Mouse (Mus musculus) erythroblast, embryonic 14.5 days (primary cell): ENCODE results near the gene Foxn3. TPM values are rescaled to one million over a fixed set of nuclear protein-coding genes. Genes with fewer than 3 reads are reported as not detected.

Source experiments
- H3K27me3 ChIP-seq: 2 replicates; pipeline ENCODE4 v1.6.1; 2012; ENCODE audit warnings: inconsistent platforms; ENCODE audit not compliant: control insufficient read depth
- H3K36me3 ChIP-seq: 2 replicates; pipeline ENCODE4 v1.6.1; 2012; ENCODE audit warnings: mild to moderate bottlenecking, inconsistent platforms; ENCODE audit not compliant: control insufficient read depth
- H3K4me1 ChIP-seq: 2 replicates; pipeline ENCODE4 v1.6.1; 2012; ENCODE audit warnings: inconsistent platforms; ENCODE audit not compliant: control insufficient read depth
- H3K4me3 ChIP-seq: replicated peaks from 2 replicates; pipeline ENCODE3; 2012; ENCODE audit warnings: moderate library complexity, mild to moderate bottlenecking, inconsistent platforms
- H3K9me3 ChIP-seq: 2 replicates; pipeline ENCODE4 v1.6.1; 2012; ENCODE audit warnings: low read length, inconsistent platforms, mixed read lengths; ENCODE audit not compliant: control insufficient read depth
- GATA1 ChIP-seq: IDR thresholded peaks from 2 replicates; pipeline ENCODE4 v1.6.1; 2012; ENCODE audit warnings: low read length, inconsistent platforms, mixed read lengths
- TAL1 ChIP-seq: IDR thresholded peaks from 3 replicates; pipeline ENCODE4 v1.6.1; 2012; ENCODE audit warnings: low read length, inconsistent platforms, mixed read lengths
- polyA plus RNA-seq: library from polyadenylated mRNA; stranded (reverse); fragments of >175 nt; gene quantifications from 2 replicates; pipeline ENCODE4 v1.2.3, GENCODE M21; 2012

Gene Foxn3
- polyA plus RNA-seq, 1 experiment = 0.84 TPM

DNA sequence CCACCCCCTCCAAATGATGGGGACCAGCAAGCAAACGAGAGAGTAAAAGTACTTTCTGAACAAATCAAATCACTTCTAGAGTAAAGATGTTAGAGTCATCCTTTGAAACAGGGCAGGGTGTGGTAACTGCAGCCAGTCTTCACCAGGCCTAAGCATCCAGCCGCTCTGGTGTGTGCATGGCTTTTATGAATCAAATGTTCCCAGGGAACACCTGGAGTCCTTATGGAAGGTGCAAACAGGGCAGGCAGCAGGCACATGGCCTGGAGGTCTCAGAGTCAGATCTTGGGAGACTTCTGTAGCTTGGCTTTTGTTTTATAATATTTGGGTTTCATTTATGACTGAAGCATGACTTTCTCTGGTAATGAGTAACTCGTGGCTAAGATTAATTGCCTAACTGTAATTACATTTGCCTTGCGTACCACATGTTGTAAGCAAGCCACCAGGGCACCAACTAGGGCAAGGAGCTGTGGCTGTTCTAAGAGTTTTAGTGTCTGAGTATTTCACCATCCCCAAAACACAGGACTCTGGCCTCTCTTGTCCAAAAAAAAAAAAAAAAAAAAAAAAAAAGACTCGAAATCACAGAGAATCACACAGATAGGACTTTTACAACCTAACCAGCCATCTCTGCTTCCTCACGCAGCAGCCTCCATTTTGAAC is 118.2 kb downstream of the Foxn3 start:
- Histone ChIP-seq H3K4me1 (peaks cover 3% of the 10 kb centered on the region), H3K36me3 (peaks cover 7% of the 10 kb centered on the region), H3K4me3 (no peak overlapping the region), H3K27me3 (no peaks in the 10 kb centered on the region), H3K9me3 (no peaks in the 10 kb centered on the region)
- TF ChIP-seq GATA1 (no peak), TAL1 (no peak)

- H3K36me3 ChIP-seq = no peaks in the 10 kb centered on the region
- TF ChIP-seq GATA1 (no peak), TAL1 (no peak)
- H3K4me3 ChIP-seq = no peak overlapping the region
- no peaks in the 10 kb centered on the region for H3K27me3 ChIP-seq
- peaks cover 3% of the 10 kb centered on the region for H3K4me1 ChIP-seq
- no peaks in the 10 kb centered on the region for H3K9me3 ChIP-seq
Observed at GRCm38 (mm10) chr12:99442819-99443218, 120.6 kb downstream of the Foxn3 start.

DNA sequence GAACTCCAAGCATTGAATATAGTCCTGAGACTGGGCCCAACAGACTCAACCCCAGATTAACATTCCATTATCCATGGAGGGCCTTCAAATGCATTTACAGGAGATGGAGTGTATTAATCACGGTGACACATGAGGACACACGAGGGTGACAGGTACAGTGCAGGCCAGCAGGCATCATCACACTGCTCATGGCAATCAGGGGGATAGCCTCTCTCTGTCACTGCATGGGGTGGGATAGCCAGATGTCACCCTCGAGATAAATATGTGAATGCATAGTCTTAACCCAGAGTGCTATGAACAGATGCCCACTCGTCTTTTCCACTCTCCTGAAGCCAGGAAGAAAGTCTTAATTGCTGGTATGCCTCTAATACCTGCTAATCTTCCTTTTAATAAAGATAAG is 122.4 kb downstream of the Foxn3 start:
- Histone ChIP-seq H3K27me3 (no peaks in the 10 kb centered on the region), H3K36me3 (no peaks in the 10 kb centered on the region), H3K4me1 (peaks cover 3% of the 10 kb centered on the region), H3K9me3 (no peaks in the 10 kb centered on the region), H3K4me3 (no peak overlapping the region)
- no peak for TF ChIP-seq GATA1
- TF ChIP-seq TAL1 = no peak

- TF ChIP-seq GATA1 = no peak
- no peak for TF ChIP-seq TAL1
- Histone ChIP-seq H3K36me3 (no peaks in the 10 kb centered on the region), H3K4me3 (no peak overlapping the region), H3K27me3 (no peaks in the 10 kb centered on the region), H3K9me3 (no peaks in the 10 kb centered on the region), H3K4me1 (peaks cover 3% of the 10 kb centered on the region)
Observed at GRCm38 (mm10) chr12:99440022-99440421, 123.4 kb downstream of the Foxn3 start.

DNA sequence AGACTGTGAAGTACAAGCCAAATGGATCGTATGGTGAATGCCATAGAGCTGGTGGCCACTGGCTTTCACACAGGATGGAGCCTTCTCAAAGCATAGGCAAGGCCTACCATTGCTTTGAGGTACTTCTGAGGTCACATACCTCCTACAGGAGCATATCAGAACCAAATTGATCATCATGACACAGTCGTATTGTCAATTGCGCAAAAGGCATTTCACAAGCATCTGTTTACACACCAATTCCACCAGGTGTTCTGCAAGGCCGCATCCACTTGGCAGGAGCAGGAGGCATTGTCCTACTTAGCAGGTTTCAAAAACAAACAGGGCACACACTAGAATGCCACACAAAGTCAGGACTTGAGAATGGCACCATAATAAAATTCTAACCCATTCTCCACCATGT is 128.2 kb downstream of the Foxn3 start:
- no peak overlapping the region for H3K4me3 ChIP-seq
- no peaks in the 10 kb centered on the region for H3K9me3 ChIP-seq
- H3K36me3 ChIP-seq = no peaks in the 10 kb centered on the region
- H3K27me3 ChIP-seq = no peaks in the 10 kb centered on the region
- no peak for TF ChIP-seq GATA1
- no peak for TF ChIP-seq TAL1
- no peaks in the 10 kb centered on the region for H3K4me1 ChIP-seq

GRCm38 (mm10) chr12:99433402-99433801 is 130.0 kb downstream of the Foxn3 start:
- TF ChIP-seq TAL1 (no peak), GATA1 (no peak)
- Histone ChIP-seq H3K4me1 (no peaks in the 10 kb centered on the region; the same call in 1 of the 2 replicates), H3K4me3 (no peak overlapping the region), H3K36me3 (no peaks in the 10 kb centered on the region), H3K9me3 (no peaks in the 10 kb centered on the region), H3K27me3 (no peaks in the 10 kb centered on the region)

GRCm38 (mm10) chr12:99431541-99431940 is 131.8 kb downstream of the Foxn3 start:
- Histone ChIP-seq H3K9me3 (no peaks in the 10 kb centered on the region), H3K4me3 (no peak overlapping the region), H3K27me3 (no peaks in the 10 kb centered on the region), H3K4me1 (no peaks in the 10 kb centered on the region; the same call in 1 of the 2 replicates), H3K36me3 (no peaks in the 10 kb centered on the region)
- no peak for TF ChIP-seq TAL1
- no peak for TF ChIP-seq GATA1

DNA sequence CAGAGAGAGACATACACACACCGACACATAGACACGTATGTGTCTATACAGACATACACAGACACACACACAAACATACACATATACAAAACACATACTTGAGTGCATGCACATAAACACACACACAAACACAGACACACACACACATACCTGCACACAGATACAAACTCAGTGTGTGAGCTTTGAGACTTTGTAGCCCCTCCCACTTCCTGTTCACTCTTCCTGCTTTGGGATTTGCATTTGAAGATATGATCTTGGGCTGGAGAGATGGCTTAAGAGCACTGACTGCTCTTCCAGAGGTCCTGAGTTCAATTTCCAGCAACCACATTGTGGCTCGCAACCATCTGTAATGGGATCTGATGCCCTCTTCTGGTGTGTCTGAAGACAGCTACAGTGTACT is 132.4 kb downstream of the Foxn3 start:
- TF ChIP-seq TAL1 (no peak), GATA1 (no peak)
- no peaks in the 10 kb centered on the region for H3K36me3 ChIP-seq
- no peaks in the 10 kb centered on the region for H3K9me3 ChIP-seq
- H3K4me1 ChIP-seq = no peaks in the 10 kb centered on the region; the same call in 1 of the 2 replicates
- no peaks in the 10 kb centered on the region for H3K27me3 ChIP-seq
- no peak overlapping the region for H3K4me3 ChIP-seq

GRCm38 (mm10) chr12:99429101-99429500 is 134.3 kb downstream of the Foxn3 start:
- Histone ChIP-seq H3K27me3 (no peaks in the 10 kb centered on the region), H3K36me3 (no peaks in the 10 kb centered on the region), H3K4me1 (no peaks in the 10 kb centered on the region; the same call in 1 of the 2 replicates), H3K4me3 (no peak overlapping the region), H3K9me3 (no peaks in the 10 kb centered on the region)
- TF ChIP-seq GATA1 (no peak), TAL1 (no peak)
